Mouse (Mus musculus): ENCODE measurements at regions not wholly inside any gene's neighbourhood (a gene's known extent, or its start where the extent isn't known, plus 50 kb on each side); places are given as distances from the start of the nearest gene placed in this dataset.
A peak's percentile ranks its signal among the peaks of the same experiment; 100 is the strongest.

DNA sequence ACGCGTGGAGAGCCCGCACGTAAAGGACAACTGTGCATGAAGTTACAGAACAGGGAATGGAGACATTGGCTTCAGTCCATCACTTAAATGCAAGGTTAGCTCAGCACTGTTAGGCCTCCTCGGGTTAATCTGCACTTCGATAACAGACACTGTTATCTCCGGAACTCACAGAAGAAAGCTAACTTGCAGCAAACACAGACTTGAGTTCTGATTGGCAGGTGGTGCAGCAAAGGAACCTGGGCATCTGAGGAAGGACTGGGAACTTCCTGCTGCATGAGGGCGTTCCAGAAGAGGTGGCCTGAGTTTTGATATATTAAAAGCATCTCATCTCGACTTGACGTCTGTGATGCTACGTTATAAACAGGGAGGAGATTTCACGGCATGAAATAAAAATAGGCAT is 620.3 kb upstream of the Cdh11 start:
- Histone ChIP-seq H3K27me3 (ENCODE audit: control insufficient read depth, insufficient read depth, low read length) (no peaks in the 10 kb centered on the region), H3K36me3 (ENCODE audit: control insufficient read depth, insufficient read depth, low read length) (no peaks in the 10 kb centered on the region), H3K9ac (ENCODE audit: low read depth, low read length) (no peak overlapping the region), H3K79me2 (replicated peaks; ENCODE audit: control insufficient read depth, insufficient read depth, low read length) (no peaks in the 10 kb centered on the region), H3K4me1 (ENCODE audit: control insufficient read depth, insufficient read depth, low read length) (no peaks in the 10 kb centered on the region), H3K27ac (no peak overlapping the region), H3K4me3 (no peak overlapping the region)
- 34% methylated on average over 12 of the region's 12 CpGs for WGBS
- no peak for DNase-seq
- TF ChIP-seq EP300 (IDR thresholded peaks at IDR 0.05; ENCODE audit: insufficient read depth, low read depth, low read length), result no peak
- TF ChIP-seq CTCF (IDR thresholded peaks at IDR 0.05), result no peak
- no peak for TF ChIP-seq POLR2A (IDR thresholded peaks at IDR 0.05; ENCODE audit: insufficient read depth, low read depth, low read length)
- intact Hi-C loops (cut with DNase I), result no loop called here

DNA sequence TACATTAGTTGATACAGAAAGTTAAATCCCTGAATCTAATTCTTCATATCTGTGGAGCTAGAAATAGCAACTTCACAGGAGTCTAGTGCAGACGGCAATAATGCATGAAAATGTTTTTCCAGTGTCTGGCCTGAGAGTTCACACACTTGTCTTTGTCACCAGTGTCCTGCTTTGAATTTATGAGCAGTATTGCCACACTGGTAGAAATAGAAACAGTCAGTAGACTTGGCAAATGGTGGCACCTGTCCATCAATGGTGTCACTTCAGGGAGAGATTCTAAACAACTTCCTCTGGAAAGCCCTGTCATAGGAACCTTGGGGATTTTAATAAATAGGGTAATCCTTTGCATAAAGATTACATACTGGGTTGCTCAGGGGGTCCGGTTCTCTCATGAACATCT is 621.5 kb upstream of the Cdh11 start:
- no peak for DNase-seq
- Histone ChIP-seq H3K79me2 (replicated peaks; ENCODE audit: control insufficient read depth, insufficient read depth, low read length) (no peaks in the 10 kb centered on the region), H3K9ac (ENCODE audit: low read depth, low read length) (no peak overlapping the region), H3K27ac (no peak overlapping the region), H3K36me3 (ENCODE audit: control insufficient read depth, insufficient read depth, low read length) (no peaks in the 10 kb centered on the region), H3K4me1 (ENCODE audit: control insufficient read depth, insufficient read depth, low read length) (no peaks in the 10 kb centered on the region), H3K4me3 (no peak overlapping the region), H3K27me3 (ENCODE audit: control insufficient read depth, insufficient read depth, low read length) (no peaks in the 10 kb centered on the region)
- TF ChIP-seq EP300 (IDR thresholded peaks at IDR 0.05; ENCODE audit: insufficient read depth, low read depth, low read length) (no peak), POLR2A (IDR thresholded peaks at IDR 0.05; ENCODE audit: insufficient read depth, low read depth, low read length) (no peak), CTCF (IDR thresholded peaks at IDR 0.05) (no peak)
- 72% methylated on average over 2 of the region's 2 CpGs for whole genome bisulfite sequencing
- intact Hi-C loops (cut with DNase I), result no loop called here

DNA sequence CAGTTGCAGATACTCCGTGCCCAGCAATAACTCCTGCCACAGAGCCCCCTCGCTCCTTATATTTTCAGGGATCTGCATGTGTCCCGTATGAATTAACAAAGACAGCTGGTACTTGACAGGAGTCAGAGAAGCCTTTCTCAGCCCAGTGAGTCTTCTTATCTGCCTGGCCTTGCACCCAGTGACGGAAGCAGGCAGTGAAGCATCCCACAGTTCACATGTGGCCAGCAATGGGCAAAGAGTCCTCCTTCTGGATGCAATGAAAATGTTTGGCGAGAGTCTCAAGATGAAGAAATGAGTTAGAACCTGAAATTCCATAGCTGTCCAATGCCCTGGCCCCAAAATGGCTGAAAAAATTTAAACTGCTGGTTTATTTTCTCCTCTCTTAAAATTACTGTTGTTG is 622.2 kb upstream of the Cdh11 start:
- Histone ChIP-seq H3K27me3 (ENCODE audit: control insufficient read depth, insufficient read depth, low read length) (no peaks in the 10 kb centered on the region), H3K79me2 (replicated peaks; ENCODE audit: control insufficient read depth, insufficient read depth, low read length) (no peaks in the 10 kb centered on the region), H3K27ac (no peak overlapping the region)

DNA sequence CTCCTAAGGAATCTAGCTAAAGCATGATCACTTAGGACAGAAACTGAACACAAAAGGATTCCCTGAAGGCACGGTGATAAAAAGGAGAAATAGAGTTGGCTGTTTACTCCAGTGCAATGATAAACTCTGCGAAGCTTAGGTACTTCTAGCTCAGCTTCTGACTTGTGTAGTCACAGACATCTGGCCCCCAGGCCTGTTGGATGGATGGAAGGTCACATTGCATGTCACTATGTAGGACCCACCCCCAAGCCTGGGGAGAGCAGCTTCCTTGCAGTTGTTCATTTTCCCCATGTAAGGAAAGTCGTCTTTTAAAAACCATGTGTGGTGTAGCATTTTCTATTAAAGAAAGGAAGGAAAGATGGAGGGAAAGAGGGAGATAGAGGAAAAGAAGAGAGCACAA is 623.0 kb upstream of the Cdh11 start:
- no peak overlapping the region for H3K27ac ChIP-seq
- H3K36me3 ChIP-seq (ENCODE audit: control insufficient read depth, insufficient read depth, low read length), result no peaks in the 10 kb centered on the region
- TF ChIP-seq CTCF (IDR thresholded peaks at IDR 0.05), result no peak
- TF ChIP-seq POLR2A (IDR thresholded peaks at IDR 0.05; ENCODE audit: insufficient read depth, low read depth, low read length), result no peak
- no peak for TF ChIP-seq EP300 (IDR thresholded peaks at IDR 0.05; ENCODE audit: insufficient read depth, low read depth, low read length)
- intact Hi-C loops (cut with DNase I), result no loop called here
- WGBS, result 68% methylated on average over 3 of the region's 3 CpGs
- H3K79me2 ChIP-seq (replicated peaks; ENCODE audit: control insufficient read depth, insufficient read depth, low read length), result no peaks in the 10 kb centered on the region
- H3K4me3 ChIP-seq, result no peak overlapping the region
- no peaks in the 10 kb centered on the region for H3K4me1 ChIP-seq (ENCODE audit: control insufficient read depth, insufficient read depth, low read length)
- DNase-seq, result no peak
- no peaks in the 10 kb centered on the region for H3K27me3 ChIP-seq (ENCODE audit: control insufficient read depth, insufficient read depth, low read length)
- H3K9ac ChIP-seq (ENCODE audit: low read depth, low read length), result no peak overlapping the region

More for the DNA sequence above, 622.2 kb upstream of the Cdh11 start:
- 78% methylated on average over 5 of the region's 5 CpGs for WGBS
- TF ChIP-seq CTCF (IDR thresholded peaks at IDR 0.05) (no peak), POLR2A (IDR thresholded peaks at IDR 0.05; ENCODE audit: insufficient read depth, low read depth, low read length) (no peak), EP300 (IDR thresholded peaks at IDR 0.05; ENCODE audit: insufficient read depth, low read depth, low read length) (no peak)
- DNase-seq, result no peak
- Histone ChIP-seq H3K4me1 (ENCODE audit: control insufficient read depth, insufficient read depth, low read length) (no peaks in the 10 kb centered on the region), H3K4me3 (no peak overlapping the region), H3K36me3 (ENCODE audit: control insufficient read depth, insufficient read depth, low read length) (no peaks in the 10 kb centered on the region), H3K9ac (ENCODE audit: low read depth, low read length) (no peak overlapping the region)
- intact Hi-C loops (cut with DNase I), result no loop called here

DNA sequence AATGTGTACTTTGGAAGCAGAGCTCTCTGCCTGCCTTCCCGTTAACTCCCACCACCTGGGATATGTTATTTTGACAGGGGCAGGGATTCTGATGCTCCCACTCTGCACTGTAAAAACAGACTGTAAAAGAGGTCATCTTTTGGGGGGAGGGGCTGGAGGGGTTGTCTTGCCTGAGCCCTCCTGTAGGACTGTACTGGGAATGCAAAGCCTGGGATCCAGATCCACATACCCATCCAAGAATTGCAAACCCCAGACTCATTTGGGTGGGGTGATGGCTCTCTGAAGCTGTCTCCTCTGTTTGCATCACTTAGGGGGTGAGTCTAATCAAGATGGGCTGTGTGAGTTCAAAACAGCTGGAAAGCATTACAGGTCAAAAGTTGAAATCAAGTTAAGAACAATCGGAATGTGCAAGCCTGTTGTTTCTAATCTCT is 623.7 kb upstream of the Cdh11 start:
- DNase-seq, result peak in 1 of 2 experiments; percentile 24
- Histone ChIP-seq H3K4me1 (ENCODE audit: control insufficient read depth, insufficient read depth, low read length) (no peaks in the 10 kb centered on the region), H3K79me2 (replicated peaks; ENCODE audit: control insufficient read depth, insufficient read depth, low read length) (no peaks in the 10 kb centered on the region), H3K4me3 (no peak overlapping the region), H3K27me3 (ENCODE audit: control insufficient read depth, insufficient read depth, low read length) (no peaks in the 10 kb centered on the region), H3K27ac (no peak overlapping the region), H3K36me3 (ENCODE audit: control insufficient read depth, insufficient read depth, low read length) (no peaks in the 10 kb centered on the region), H3K9ac (ENCODE audit: low read depth, low read length) (no peak overlapping the region)
- intact Hi-C loops (cut with DNase I), result no loop called here
- 30% methylated on average over 2 of the region's 2 CpGs for WGBS
- no peak for TF ChIP-seq EP300 (IDR thresholded peaks at IDR 0.05; ENCODE audit: insufficient read depth, low read depth, low read length)
- TF ChIP-seq POLR2A (IDR thresholded peaks at IDR 0.05; ENCODE audit: insufficient read depth, low read depth, low read length), result no peak
- no peak for TF ChIP-seq CTCF (IDR thresholded peaks at IDR 0.05)

DNA sequence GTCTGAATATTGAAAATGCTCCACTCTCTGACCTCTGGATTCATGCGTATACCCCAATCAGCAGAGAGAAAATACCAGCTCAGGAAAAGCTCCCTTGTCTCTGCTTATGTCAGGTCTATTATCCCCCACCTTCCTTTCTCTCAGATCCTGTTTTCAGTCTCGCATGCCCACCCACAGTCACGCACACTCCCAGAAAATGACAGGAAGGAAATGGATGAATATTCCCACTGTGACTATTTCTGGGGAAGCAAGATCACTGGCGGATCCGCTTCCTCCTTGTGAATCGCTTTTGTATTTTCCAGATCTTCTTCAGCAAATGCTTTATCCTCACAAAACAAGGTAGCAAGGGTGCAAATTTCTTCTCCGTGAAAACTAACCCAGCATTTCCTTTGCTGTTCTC is 627.3 kb upstream of the Cdh11 start:
- Histone ChIP-seq H3K4me1 (ENCODE audit: control insufficient read depth, insufficient read depth, low read length) (no peaks in the 10 kb centered on the region), H3K36me3 (ENCODE audit: control insufficient read depth, insufficient read depth, low read length) (no peaks in the 10 kb centered on the region), H3K79me2 (replicated peaks; ENCODE audit: control insufficient read depth, insufficient read depth, low read length) (no peaks in the 10 kb centered on the region), H3K27me3 (ENCODE audit: control insufficient read depth, insufficient read depth, low read length) (no peaks in the 10 kb centered on the region), H3K27ac (no peak overlapping the region), H3K9ac (ENCODE audit: low read depth, low read length) (no peak overlapping the region), H3K4me3 (no peak overlapping the region)
- no peak for TF ChIP-seq EP300 (IDR thresholded peaks at IDR 0.05; ENCODE audit: insufficient read depth, low read depth, low read length)
- no peak for TF ChIP-seq CTCF (IDR thresholded peaks at IDR 0.05)
- no peak for TF ChIP-seq POLR2A (IDR thresholded peaks at IDR 0.05; ENCODE audit: insufficient read depth, low read depth, low read length)
- intact Hi-C loops (cut with DNase I), result no loop called here
- 53% methylated on average over 7 of the region's 7 CpGs for WGBS
- no peak for DNase-seq

Data from heart, adult 2 months (tissue).